Mouse (Mus musculus): ENCODE results near the gene Sohlh2. TPM values are rescaled to one million over a fixed set of nuclear protein-coding genes. Genes with fewer than 3 reads are reported as not detected.

Gene Sohlh2
- polyA plus RNA-seq (2016; fragmentation: Nextera tagmentation; extraction: Ambion mirVana), result not detected in 2 replicates

DNA sequence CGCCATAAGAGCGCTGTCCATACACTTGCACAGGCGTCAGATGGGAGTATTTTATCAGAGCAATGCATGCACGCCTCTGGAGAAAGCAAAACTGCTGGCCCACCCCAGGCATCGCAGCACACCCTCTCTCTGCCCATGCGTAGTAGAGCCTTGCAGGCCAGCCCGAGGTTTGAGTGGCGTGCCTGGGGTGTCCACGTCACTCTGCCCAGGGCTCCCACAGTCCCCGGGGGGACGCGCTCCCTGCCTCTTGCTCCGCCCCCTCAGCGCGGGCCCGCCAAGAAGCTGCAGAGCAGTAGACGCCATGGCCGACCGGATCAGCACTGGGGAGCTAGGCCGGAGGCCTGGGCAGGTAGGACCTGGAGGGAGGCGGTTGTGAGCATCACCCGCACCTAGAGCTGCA is at the start of gene Sohlh2:
Sohlh2 (plus strand) TSS at position 263 of the 400 bp plus-strand sequence.
- H3K9ac ChIP-seq, result no peak within 1 kb of the TSS
- H3K4me3 ChIP-seq (replicated peaks), result no peak within 1 kb of the TSS
- ATAC-seq (ENCODE audit: low FRiP score), result no peak
- no peaks in the 10 kb centered on the region for H3K9me3 ChIP-seq
- 93% methylated on average over 22 of the region's 22 CpGs for WGBS
- H3K27ac ChIP-seq, result no peak within 1 kb of the TSS
- H3K4me1 ChIP-seq, result no peaks in the 10 kb centered on the region; the same call in 1 of the 2 replicates
- no peak within 1 kb of the TSS for H3K4me2 ChIP-seq
- no peaks in the 10 kb centered on the region for H3K36me3 ChIP-seq (replicated peaks)
- no peaks in the 10 kb centered on the region for H3K27me3 ChIP-seq

- H3K27me3 ChIP-seq, result no peaks in the 10 kb centered on the region
- no peak within 1 kb of the TSS for H3K9ac ChIP-seq
- H3K9me3 ChIP-seq, result no peaks in the 10 kb centered on the region
- no peak within 1 kb of the TSS for H3K27ac ChIP-seq
- H3K4me2 ChIP-seq, result no peak within 1 kb of the TSS
- H3K4me3 ChIP-seq (replicated peaks), result no peak within 1 kb of the TSS
- H3K4me1 ChIP-seq, result no peaks in the 10 kb centered on the region
- ATAC-seq (ENCODE audit: low FRiP score), result no peak
- H3K36me3 ChIP-seq (replicated peaks), result peaks cover 42% of the 10 kb centered on the region
These were observed 44.8 kb upstream of the Sohlh2 start, which contains the start of gene Ccdc169 for GRCm38 (mm10) chr3:55137039-55137438. Ccdc169 (plus strand) TSS chr3:55137339.

GRCm38 (mm10) chr3:55139837-55140236 is 42.0 kb upstream of the Sohlh2 start:
- Histone ChIP-seq H3K4me3 (replicated peaks) (no peak overlapping the region), H3K27ac (no peak overlapping the region), H3K4me1 (no peaks in the 10 kb centered on the region), H3K27me3 (no peaks in the 10 kb centered on the region), H3K9me3 (no peaks in the 10 kb centered on the region), H3K9ac (no peak overlapping the region), H3K36me3 (replicated peaks) (peaks cover 24% of the 10 kb centered on the region), H3K4me2 (no peak overlapping the region)
- no peak for ATAC-seq (ENCODE audit: low FRiP score)
- 87% methylated on average over 12 of the region's 12 CpGs for WGBS

GRCm38 (mm10) chr3:55141401-55141800 is 40.4 kb upstream of the Sohlh2 start:
- Histone ChIP-seq H3K4me1 (no peaks in the 10 kb centered on the region), H3K4me2 (no peak overlapping the region), H3K27me3 (no peaks in the 10 kb centered on the region), H3K9me3 (no peaks in the 10 kb centered on the region), H3K27ac (no peak overlapping the region), H3K9ac (no peak overlapping the region), H3K4me3 (replicated peaks) (no peak overlapping the region), H3K36me3 (replicated peaks) (peaks cover 13% of the 10 kb centered on the region)
- ATAC-seq (ENCODE audit: low FRiP score), result no peak
- WGBS, result 92% methylated on average over 2 of the region's 2 CpGs

- Histone ChIP-seq H3K27me3 (no peaks in the 10 kb centered on the region), H3K9me3 (no peaks in the 10 kb centered on the region), H3K4me1 (0 out of 2 replicates have a peak, but pooled peaks cover 3% of the 10 kb centered on the region), H3K4me3 (replicated peaks) (no peak overlapping the region), H3K9ac (no peak overlapping the region), H3K36me3 (replicated peaks) (no peaks in the 10 kb centered on the region), H3K4me2 (no peak overlapping the region), H3K27ac (no peak overlapping the region)
- no peak for ATAC-seq (ENCODE audit: low FRiP score)
- 74% methylated on average over 4 of the region's 4 CpGs for WGBS
These were observed 36.9 kb upstream of the Sohlh2 start for GRCm38 (mm10) chr3:55144916-55145315.

DNA sequence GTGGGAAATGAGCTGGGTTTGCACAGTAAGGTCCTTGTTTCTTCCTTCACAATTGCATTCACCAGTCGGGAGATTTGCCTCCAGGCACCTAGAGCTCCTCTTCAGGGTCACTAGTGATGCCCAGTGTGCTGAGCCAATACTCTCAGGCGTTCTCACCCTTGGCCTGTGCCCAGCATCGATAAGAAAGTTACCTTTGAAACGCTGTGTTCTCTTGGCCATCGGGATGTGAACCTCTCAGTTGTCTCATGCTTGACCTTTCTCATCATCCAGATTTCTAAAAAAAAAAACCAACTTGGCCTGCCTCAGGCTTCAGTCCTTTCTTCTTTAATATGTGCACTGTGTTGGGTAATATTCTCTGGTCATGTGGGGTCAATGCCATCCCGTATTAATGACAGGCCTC is 35.4 kb upstream of the Sohlh2 start:
- Histone ChIP-seq H3K4me1 (0 out of 2 replicates have a peak, but pooled peaks cover 3% of the 10 kb centered on the region), H3K27me3 (no peaks in the 10 kb centered on the region), H3K4me2 (no peak overlapping the region), H3K36me3 (replicated peaks) (no peaks in the 10 kb centered on the region), H3K9ac (no peak overlapping the region), H3K4me3 (replicated peaks) (no peak overlapping the region), H3K27ac (no peak overlapping the region), H3K9me3 (no peaks in the 10 kb centered on the region)
- whole genome bisulfite sequencing, result 77% methylated on average over 6 of the region's 6 CpGs
- no peak for ATAC-seq (ENCODE audit: low FRiP score)

- Histone ChIP-seq H3K9me3 (no peaks in the 10 kb centered on the region), H3K4me3 (replicated peaks) (no peak overlapping the region), H3K36me3 (replicated peaks) (no peaks in the 10 kb centered on the region), H3K4me1 (0 out of 2 replicates have a peak, but pooled peaks cover 3% of the 10 kb centered on the region), H3K4me2 (no peak overlapping the region), H3K27ac (no peak overlapping the region), H3K27me3 (no peaks in the 10 kb centered on the region), H3K9ac (no peak overlapping the region)
- no peak for ATAC-seq (ENCODE audit: low FRiP score)
- WGBS, result 89% methylated on average over 2 of the region's 2 CpGs
These were observed 34.7 kb upstream of the Sohlh2 start for GRCm38 (mm10) chr3:55147156-55147555.

DNA sequence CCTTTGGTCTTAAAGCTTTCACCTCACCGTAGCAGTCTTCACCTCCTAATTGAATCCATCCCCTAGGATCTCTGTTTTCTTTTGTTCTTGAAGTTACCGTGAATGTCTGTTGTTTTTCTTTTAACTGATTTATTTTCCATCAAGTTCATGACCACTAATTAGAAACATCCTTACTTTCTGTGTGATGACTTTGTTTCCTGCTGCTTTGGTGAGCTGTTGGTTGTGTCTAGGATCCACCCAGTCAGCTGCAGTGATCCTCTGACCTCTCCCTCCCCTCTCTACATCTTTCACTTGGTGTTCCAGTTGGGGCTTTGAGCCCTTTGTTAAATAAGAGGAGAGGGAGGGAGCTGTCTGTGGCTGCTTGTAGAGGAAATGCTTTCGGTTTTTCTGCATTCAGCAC is 33.7 kb upstream of the Sohlh2 start:
- ATAC-seq (ENCODE audit: low FRiP score), result no peak
- H3K9ac ChIP-seq, result no peak overlapping the region
- H3K9me3 ChIP-seq, result no peaks in the 10 kb centered on the region
- H3K4me3 ChIP-seq (replicated peaks), result no peak overlapping the region
- WGBS, result 27% methylated on average over 3 of the region's 3 CpGs
- no peak overlapping the region for H3K27ac ChIP-seq
- H3K4me1 ChIP-seq, result 0 out of 2 replicates have a peak, but pooled peaks cover 3% of the 10 kb centered on the region
- no peaks in the 10 kb centered on the region for H3K36me3 ChIP-seq (replicated peaks)
- no peaks in the 10 kb centered on the region for H3K27me3 ChIP-seq
- H3K4me2 ChIP-seq, result no peak overlapping the region

- Histone ChIP-seq H3K27me3 (0 out of 2 replicates have a peak, but pooled peaks cover 3% of the 10 kb centered on the region), H3K36me3 (replicated peaks) (no peaks in the 10 kb centered on the region), H3K27ac (no peak overlapping the region), H3K4me2 (no peak overlapping the region), H3K4me1 (0 out of 2 replicates have a peak, but pooled peaks cover 3% of the 10 kb centered on the region), H3K9ac (no peak overlapping the region), H3K4me3 (replicated peaks) (no peak overlapping the region), H3K9me3 (no peaks in the 10 kb centered on the region)
- ATAC-seq (ENCODE audit: low FRiP score), result 0 out of 2 replicates have a peak, but pooled peaks have one; percentile 39
- 48% methylated on average over 7 of the region's 7 CpGs for WGBS
These were observed 30.0 kb upstream of the Sohlh2 start for GRCm38 (mm10) chr3:55151656-55152433.

DNA sequence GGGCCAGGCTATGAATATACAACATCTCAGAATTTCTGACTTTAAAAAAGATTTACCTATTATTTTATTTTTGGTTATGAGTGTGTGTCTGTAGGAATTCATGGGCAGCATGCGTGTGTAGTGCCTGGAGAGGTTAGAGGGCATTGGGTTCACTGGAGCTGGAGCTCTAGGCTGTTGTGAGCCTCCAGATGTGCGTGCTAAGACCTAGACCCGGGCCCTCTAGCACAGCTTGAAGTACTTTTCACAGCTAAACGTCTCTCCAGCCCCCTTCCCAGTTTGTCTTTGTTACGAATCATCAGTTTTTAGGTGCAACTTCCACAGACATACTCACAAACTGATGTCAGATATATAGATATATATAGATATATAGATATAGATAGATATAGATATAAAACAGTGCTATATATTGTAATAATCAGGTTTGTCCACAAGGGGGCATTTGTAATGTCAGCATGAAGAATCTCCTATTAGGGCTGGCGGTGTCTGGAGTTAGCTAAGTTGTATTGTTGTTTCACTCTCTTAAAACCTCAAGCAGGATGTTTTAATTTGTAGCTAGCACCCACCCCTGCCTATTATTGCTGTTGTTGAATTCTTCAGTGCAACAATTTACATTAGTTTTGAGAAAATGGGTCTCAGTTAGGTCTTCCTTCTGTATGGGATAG is 29.0 kb upstream of the Sohlh2 start:
- H3K4me3 ChIP-seq (replicated peaks), result no peak overlapping the region
- no peak overlapping the region for H3K9ac ChIP-seq
- no peaks in the 10 kb centered on the region for H3K9me3 ChIP-seq
- H3K27me3 ChIP-seq, result 0 out of 2 replicates have a peak, but pooled peaks cover 3% of the 10 kb centered on the region
- WGBS, result 61% methylated on average over 6 of the region's 6 CpGs
- H3K4me1 ChIP-seq, result 0 out of 2 replicates have a peak, but pooled peaks cover 8% of the 10 kb centered on the region
- H3K4me2 ChIP-seq, result no peak overlapping the region
- H3K27ac ChIP-seq, result no peak overlapping the region
- H3K36me3 ChIP-seq (replicated peaks), result no peaks in the 10 kb centered on the region
- 0 out of 2 replicates have a peak, but pooled peaks have one; percentile 41 for ATAC-seq (ENCODE audit: low FRiP score)

DNA sequence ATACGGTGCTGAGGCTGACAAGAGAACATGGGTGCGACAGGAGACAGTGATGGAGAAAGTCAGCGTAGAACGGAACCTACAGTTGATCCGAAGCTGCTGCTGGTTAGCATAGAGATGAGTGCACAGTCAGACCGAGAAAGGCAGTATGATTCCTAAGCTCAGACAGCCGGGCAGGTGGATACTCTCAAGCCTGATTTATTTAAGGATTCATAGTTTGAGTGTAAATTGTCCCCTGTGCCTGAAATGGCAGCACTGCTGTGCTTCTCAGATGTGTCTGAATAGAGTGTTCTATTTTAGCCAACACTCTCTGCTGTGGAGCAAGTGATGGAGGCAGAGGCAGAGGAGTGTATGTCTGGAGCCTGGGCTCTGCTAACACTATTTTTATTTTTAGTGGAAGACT is 27.7 kb upstream of the Sohlh2 start:
- 88% methylated on average over 7 of the region's 7 CpGs for WGBS
- H3K4me2 ChIP-seq, result no peak overlapping the region
- H3K27ac ChIP-seq, result no peak overlapping the region
- ATAC-seq (ENCODE audit: low FRiP score), result no peak
- no peaks in the 10 kb centered on the region for H3K36me3 ChIP-seq (replicated peaks)
- no peak overlapping the region for H3K9ac ChIP-seq
- H3K4me3 ChIP-seq (replicated peaks), result no peak overlapping the region
- H3K4me1 ChIP-seq, result 0 out of 2 replicates have a peak, but pooled peaks cover 5% of the 10 kb centered on the region
- 0 out of 2 replicates have a peak, but pooled peaks cover 3% of the 10 kb centered on the region for H3K27me3 ChIP-seq
- no peaks in the 10 kb centered on the region for H3K9me3 ChIP-seq

DNA sequence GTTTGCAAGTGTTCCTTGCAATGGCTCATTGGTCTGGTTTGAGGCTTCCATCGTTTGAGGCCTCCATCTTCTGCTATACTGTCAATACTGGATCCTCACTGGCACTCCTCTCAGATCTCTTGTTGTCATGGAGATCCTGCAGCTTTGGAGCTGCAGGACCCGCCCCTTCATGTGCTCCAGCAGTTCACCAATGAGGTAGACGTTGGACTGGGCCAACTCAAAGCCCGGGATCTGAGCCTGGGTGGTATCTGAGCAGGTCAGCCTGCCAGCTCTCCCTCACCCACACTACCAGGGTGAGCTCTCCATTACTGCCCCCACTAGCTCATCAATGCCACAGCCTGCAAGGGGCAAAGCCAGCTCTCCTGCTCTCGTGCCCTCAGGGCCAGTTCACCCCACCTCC is 24.4 kb upstream of the Sohlh2 start:
- no peak overlapping the region for H3K9ac ChIP-seq
- ATAC-seq (ENCODE audit: low FRiP score), result 0 out of 2 replicates have a peak, but pooled peaks have one; percentile 48
- H3K27me3 ChIP-seq, result 0 out of 2 replicates have a peak, but pooled peaks cover 3% of the 10 kb centered on the region
- H3K27ac ChIP-seq, result no peak overlapping the region
- 64% methylated on average over 5 of the region's 5 CpGs for WGBS
- no peaks in the 10 kb centered on the region for H3K36me3 ChIP-seq (replicated peaks)
- H3K4me2 ChIP-seq, result no peak overlapping the region
- H3K4me3 ChIP-seq (replicated peaks), result no peak overlapping the region
- H3K4me1 ChIP-seq, result 0 out of 2 replicates have a peak, but pooled peaks cover 5% of the 10 kb centered on the region
- H3K9me3 ChIP-seq, result no peaks in the 10 kb centered on the region
